Mouse (Mus musculus): ENCODE data around the gene Adam12. TPM values are rescaled to one million over a fixed set of nuclear protein-coding genes. Genes with fewer than 3 reads are reported as not detected.

The Adam12 gene
- polyA plus RNA-seq, 1 experiment from 2014 or later, result 50.9 TPM

- no peak overlapping the region for H3K9ac ChIP-seq
- no peak overlapping the region for H3K4me3 ChIP-seq (ENCODE audit: low read depth, low read length)
- H3K36me3 ChIP-seq (ENCODE audit: insufficient read depth), result peaks cover 28% of the 10 kb centered on the region; the same call in 1 of the 2 replicates
- H3K4me2 ChIP-seq, result no peak overlapping the region
- H3K27ac ChIP-seq (ENCODE audit: low read depth), result no peak overlapping the region
- no peak for ATAC-seq (ENCODE audit: insufficient read depth)
- TF ChIP-seq CTCF (IDR thresholded peaks at IDR 0.05; ENCODE audit: low read depth), result no peak
- no peaks in the 10 kb centered on the region for H3K27me3 ChIP-seq (ENCODE audit: insufficient read depth, low read length)
- peaks cover 4% of the 10 kb centered on the region; the same call in 1 of the 2 replicates for H3K4me1 ChIP-seq (ENCODE audit: insufficient read depth)
- H3K9me3 ChIP-seq (ENCODE audit: low read depth, low read length), result no peaks in the 10 kb centered on the region
- 56% methylated on average over 5 of the region's 5 CpGs for WGBS
- no peak for DNase-seq
Measured at GRCm38 (mm10) chr7:133919306-133919705, 312.6 kb downstream of the Adam12 start.

- Histone ChIP-seq H3K4me3 (ENCODE audit: low read depth, low read length) (no peak overlapping the region), H3K27me3 (ENCODE audit: insufficient read depth, low read length) (no peaks in the 10 kb centered on the region), H3K9me3 (ENCODE audit: low read depth, low read length) (no peaks in the 10 kb centered on the region), H3K9ac (no peak overlapping the region), H3K36me3 (ENCODE audit: insufficient read depth) (peaks cover 31% of the 10 kb centered on the region; the same call in 1 of the 2 replicates), H3K4me1 (ENCODE audit: insufficient read depth) (no peaks in the 10 kb centered on the region), H3K4me2 (no peak overlapping the region), H3K27ac (ENCODE audit: low read depth) (no peak overlapping the region)
- 77% methylated on average over 9 of the region's 9 CpGs for WGBS
- ATAC-seq (ENCODE audit: insufficient read depth), result no peak
- no peak for DNase-seq
- no peak for TF ChIP-seq CTCF (IDR thresholded peaks at IDR 0.05; ENCODE audit: low read depth)
Measured at GRCm38 (mm10) chr7:133916230-133916629, 315.7 kb downstream of the Adam12 start.

GRCm38 (mm10) chr7:133911881-133912280 is 320.1 kb downstream of the Adam12 start:
- no peak for TF ChIP-seq CTCF (IDR thresholded peaks at IDR 0.05; ENCODE audit: low read depth)
- 81% methylated on average over 3 of the region's 3 CpGs for WGBS
- H3K36me3 ChIP-seq (ENCODE audit: insufficient read depth), result peaks cover 34% of the 10 kb centered on the region
- no peak for ATAC-seq (ENCODE audit: insufficient read depth)
- H3K4me2 ChIP-seq, result no peak overlapping the region
- H3K27ac ChIP-seq (ENCODE audit: low read depth), result no peak overlapping the region
- no peak overlapping the region for H3K9ac ChIP-seq
- no peak overlapping the region for H3K4me3 ChIP-seq (ENCODE audit: low read depth, low read length)
- no peaks in the 10 kb centered on the region for H3K27me3 ChIP-seq (ENCODE audit: insufficient read depth, low read length)
- no peaks in the 10 kb centered on the region for H3K9me3 ChIP-seq (ENCODE audit: low read depth, low read length)
- no peaks in the 10 kb centered on the region for H3K4me1 ChIP-seq (ENCODE audit: insufficient read depth)
- DNase-seq, result no peak

GRCm38 (mm10) chr7:133909833-133910375 is 322.0 kb downstream of the Adam12 start:
- Histone ChIP-seq H3K9me3 (ENCODE audit: low read depth, low read length) (no peaks in the 10 kb centered on the region; the same call in 1 of the 2 replicates), H3K4me2 (no peak overlapping the region), H3K36me3 (ENCODE audit: insufficient read depth) (peaks cover 34% of the 10 kb centered on the region), H3K4me1 (ENCODE audit: insufficient read depth) (no peaks in the 10 kb centered on the region), H3K27me3 (ENCODE audit: insufficient read depth, low read length) (no peaks in the 10 kb centered on the region), H3K9ac (no peak overlapping the region), H3K27ac (ENCODE audit: low read depth) (no peak overlapping the region), H3K4me3 (ENCODE audit: low read depth, low read length) (no peak overlapping the region)
- no peak for DNase-seq
- TF ChIP-seq CTCF (IDR thresholded peaks at IDR 0.05; ENCODE audit: low read depth), result no peak
- 57% methylated on average over 7 of the region's 7 CpGs for WGBS
- no peak for ATAC-seq (ENCODE audit: insufficient read depth)

GRCm38 (mm10) chr7:133908966-133909365 is 323.0 kb downstream of the Adam12 start:
- Histone ChIP-seq H3K27ac (ENCODE audit: low read depth) (no peak overlapping the region), H3K9me3 (ENCODE audit: low read depth, low read length) (no peaks in the 10 kb centered on the region; the same call in 1 of the 2 replicates), H3K27me3 (ENCODE audit: insufficient read depth, low read length) (no peaks in the 10 kb centered on the region), H3K4me1 (ENCODE audit: insufficient read depth) (no peaks in the 10 kb centered on the region), H3K36me3 (ENCODE audit: insufficient read depth) (peaks cover 38% of the 10 kb centered on the region), H3K4me3 (ENCODE audit: low read depth, low read length) (no peak overlapping the region), H3K4me2 (no peak overlapping the region), H3K9ac (no peak overlapping the region)
- DNase-seq (no peak), ATAC-seq (ENCODE audit: insufficient read depth) (no peak)
- WGBS, result 82% methylated on average over 4 of the region's 4 CpGs
- no peak for TF ChIP-seq CTCF (IDR thresholded peaks at IDR 0.05; ENCODE audit: low read depth)

- ATAC-seq (ENCODE audit: insufficient read depth), result no peak
- Histone ChIP-seq H3K4me1 (ENCODE audit: insufficient read depth) (no peaks in the 10 kb centered on the region), H3K9ac (no peak overlapping the region), H3K9me3 (ENCODE audit: low read depth, low read length) (no peaks in the 10 kb centered on the region), H3K4me2 (no peak overlapping the region), H3K27me3 (ENCODE audit: insufficient read depth, low read length) (no peaks in the 10 kb centered on the region), H3K36me3 (ENCODE audit: insufficient read depth) (0 out of 2 replicates have a peak, but pooled peaks cover 11% of the 10 kb centered on the region), H3K4me3 (ENCODE audit: low read depth, low read length) (no peak overlapping the region), H3K27ac (ENCODE audit: low read depth) (no peak overlapping the region)
- 87% methylated on average over 4 of the region's 4 CpGs for WGBS
- no peak for TF ChIP-seq CTCF (IDR thresholded peaks at IDR 0.05; ENCODE audit: low read depth)
- DNase-seq, result no peak
Measured at GRCm38 (mm10) chr7:133899391-133899790, 332.6 kb downstream of the Adam12 start.

- no peak for TF ChIP-seq CTCF (IDR thresholded peaks at IDR 0.05; ENCODE audit: low read depth)
- WGBS, result 64% methylated on average over 4 of the region's 4 CpGs
- Histone ChIP-seq H3K27me3 (ENCODE audit: insufficient read depth, low read length) (no peaks in the 10 kb centered on the region), H3K4me1 (ENCODE audit: insufficient read depth) (no peaks in the 10 kb centered on the region), H3K4me2 (no peak overlapping the region), H3K4me3 (ENCODE audit: low read depth, low read length) (no peak overlapping the region), H3K27ac (ENCODE audit: low read depth) (no peak overlapping the region), H3K9me3 (ENCODE audit: low read depth, low read length) (no peaks in the 10 kb centered on the region), H3K36me3 (ENCODE audit: insufficient read depth) (peaks cover 10% of the 10 kb centered on the region; the same call in 1 of the 2 replicates), H3K9ac (no peak overlapping the region)
- DNase-seq (no peak), ATAC-seq (ENCODE audit: insufficient read depth) (no peak)
Measured at GRCm38 (mm10) chr7:133891796-133892195, 340.1 kb downstream of the Adam12 start.

All from lung, embryonic 14.5 days (tissue).